Mouse (Mus musculus) lung, embryonic 16.5 days (tissue): ENCODE results near the gene Lgals3. TPM values are rescaled to one million over a fixed set of nuclear protein-coding genes. Genes with fewer than 3 reads are reported as not detected.
A peak's percentile ranks its signal among the peaks of the same experiment; 100 is the strongest.

Experiments used
- ATAC-seq: fragments of 200-750 bp; cut with Nextera tagmentation; 2 replicates; pipeline ENCODE4 v1.8.0; 2017; ENCODE audit warnings: low read depth, mild to moderate bottlenecking, moderate library complexity
- H3K27ac ChIP-seq: fragments of 300-500 bp; sonication (generic); 2 replicates; pipeline ENCODE4 v1.5.1; 2014; ENCODE audit warnings: mild to moderate bottlenecking, control low read depth, low read length
- H3K27me3 ChIP-seq: fragments of 300-500 bp; sonication (generic); 2 replicates; pipeline ENCODE4 v1.6.1; 2014; ENCODE audit warnings: low read depth, low read length, mixed read lengths; ENCODE audit not compliant: control insufficient read depth, insufficient read depth
- H3K36me3 ChIP-seq: fragments of 300-500 bp; sonication (generic); 2 replicates; pipeline ENCODE4 v1.6.1; 2014; ENCODE audit warnings: low read length; ENCODE audit not compliant: control insufficient read depth, insufficient read depth
- H3K4me1 ChIP-seq: fragments of 300-500 bp; sonication (generic); replicated peaks from 2 replicates; pipeline ENCODE4 v1.6.1; 2014; ENCODE audit warnings: low read length, mixed read lengths; ENCODE audit not compliant: control insufficient read depth, insufficient read depth
- H3K4me2 ChIP-seq: fragments of 300-500 bp; sonication (generic); 2 replicates; pipeline ENCODE4 v1.6.1; 2014; ENCODE audit warnings: low read depth, low read length, control low read depth
- H3K4me3 ChIP-seq: fragments of 300-500 bp; sonication (generic); 2 replicates; pipeline ENCODE4 v1.5.1; 2014; ENCODE audit warnings: mild to moderate bottlenecking, low read length, control low read depth
- H3K9ac ChIP-seq: fragments of 300-500 bp; sonication (generic); 2 replicates; pipeline ENCODE4 v1.6.1; 2014; ENCODE audit warnings: low read length, control low read depth
- H3K9me3 ChIP-seq: fragments of 300-500 bp; sonication (generic); 2 replicates; pipeline ENCODE4 v1.6.1; 2016; ENCODE audit warnings: low read length; ENCODE audit not compliant: control insufficient read depth
- WGBS: fragments of 180-500 bp; shearing (Covaris S2); extraction: QIAGEN DNeasy Blood & Tissue Kit; methylation state at CpG from one replicate; pipeline ENCODE4 v1.1.7; 2014; 5-methylcytosine and 5-hydroxymethylcytosine counted together
- polyA plus RNA-seq: library from polyadenylated mRNA; unstranded; fragments of >200 nt; fragmentation: Nextera tagmentation; extraction: Ambion mirVana; gene quantifications from 2 replicates; pipeline ENCODE4 v1.2.1, GENCODE M21; 2015

Lgals3 gene
- polyA plus RNA-seq, 1 experiment from 2014 or later: 67.9 TPM

- no peaks in the 10 kb centered on the region for H3K9me3 ChIP-seq
- no peak overlapping the region for H3K27ac ChIP-seq
- ATAC-seq: no peak
- WGBS: 74% methylated on average over 7 of the region's 7 CpGs
- H3K4me2 ChIP-seq: no peak overlapping the region
- H3K36me3 ChIP-seq: peaks cover 7% of the 10 kb centered on the region
- no peak overlapping the region for H3K9ac ChIP-seq
- H3K27me3 ChIP-seq: no peaks in the 10 kb centered on the region
- no peak overlapping the region for H3K4me3 ChIP-seq
- H3K4me1 ChIP-seq: no peaks in the 10 kb centered on the region
Observed at GRCm38 (mm10) chr14:47383911-47384310, 16.4 kb downstream of the Lgals3 start.

DNA sequence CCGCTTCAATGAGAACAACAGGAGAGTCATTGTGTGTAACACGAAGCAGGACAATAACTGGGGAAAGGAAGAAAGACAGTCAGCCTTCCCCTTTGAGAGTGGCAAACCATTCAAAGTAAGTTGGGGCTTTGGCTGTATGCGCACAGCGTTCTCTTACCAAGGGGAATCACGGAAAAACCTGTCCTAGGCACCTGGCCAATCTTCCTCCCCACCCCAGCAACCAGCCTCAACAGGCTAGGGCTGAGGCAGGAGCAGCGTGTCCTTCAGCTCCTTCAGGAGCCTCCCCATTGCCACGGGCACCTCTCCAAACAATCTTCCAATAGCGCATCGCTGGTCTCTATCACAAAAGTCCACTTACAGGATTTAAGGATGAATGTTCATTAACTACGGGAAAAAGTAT is 17.1 kb downstream of the Lgals3 start:
- Histone ChIP-seq H3K4me3 (no peak overlapping the region), H3K36me3 (peaks cover 12% of the 10 kb centered on the region), H3K4me2 (no peak overlapping the region), H3K9ac (no peak overlapping the region), H3K27ac (no peak overlapping the region), H3K4me1 (no peaks in the 10 kb centered on the region), H3K9me3 (no peaks in the 10 kb centered on the region), H3K27me3 (no peaks in the 10 kb centered on the region)
- WGBS: 86% methylated on average over 10 of the region's 10 CpGs
- no peak for ATAC-seq

DNA sequence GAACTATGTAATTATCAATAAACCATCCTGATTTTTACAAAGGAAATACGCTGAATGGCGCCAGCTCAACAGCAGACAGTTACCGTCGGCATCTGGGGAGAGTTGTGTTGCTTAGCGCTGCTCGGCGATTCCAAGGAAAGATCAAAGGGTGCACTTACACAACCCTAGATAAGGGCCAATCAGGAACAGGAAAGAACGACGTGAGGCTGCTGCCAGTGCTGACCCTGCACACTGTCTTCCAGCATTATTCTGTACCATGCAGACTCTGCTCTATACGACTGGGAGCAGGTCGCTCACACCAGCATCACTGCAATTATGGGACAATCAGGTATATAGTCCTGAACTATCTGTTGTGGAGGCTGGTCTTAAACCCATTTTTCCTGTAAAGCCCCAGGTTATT is 18.6 kb downstream of the Lgals3 start:
- whole genome bisulfite sequencing: 53% methylated on average over 11 of the region's 11 CpGs
- ATAC-seq: no peak

DNA sequence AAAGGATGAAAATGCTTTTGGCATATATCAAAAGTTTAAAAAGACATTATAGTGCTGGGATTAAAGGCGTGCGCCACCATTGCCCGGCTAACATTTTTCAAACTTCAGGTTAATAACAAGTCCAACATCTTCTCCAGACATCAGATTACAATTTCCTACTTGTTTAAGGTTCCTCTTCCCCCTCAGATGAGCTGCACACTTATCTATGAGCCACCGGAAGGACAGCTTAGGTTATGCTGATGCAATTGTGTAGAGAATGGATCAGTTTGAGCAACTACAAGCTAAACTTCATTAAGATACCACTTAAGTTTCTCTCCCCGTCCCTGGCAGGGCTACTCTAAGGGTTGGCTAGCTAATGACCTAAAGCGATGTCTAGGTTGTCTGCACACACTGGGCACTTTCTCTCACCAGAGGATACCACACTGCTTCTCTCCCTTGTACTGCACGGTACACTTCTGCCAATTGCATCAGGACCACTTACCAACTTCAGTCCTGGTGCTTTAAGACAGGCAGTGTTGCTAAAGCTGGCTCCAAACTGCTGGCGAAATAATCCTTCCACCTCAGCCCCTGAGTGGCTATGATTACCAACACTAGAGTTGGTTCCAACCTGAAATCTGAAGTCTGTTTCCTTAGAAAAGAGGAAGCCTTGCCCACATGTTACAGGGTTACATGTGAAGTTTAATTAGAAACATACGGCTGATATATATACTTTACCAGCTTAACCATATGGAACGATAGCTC is 26.0 kb downstream of the Lgals3 start:
- Histone ChIP-seq H3K27me3 (no peaks in the 10 kb centered on the region), H3K36me3 (peaks cover 65% of the 10 kb centered on the region), H3K9me3 (no peaks in the 10 kb centered on the region), H3K9ac (no peak overlapping the region), H3K4me2 (no peak overlapping the region), H3K27ac (no peak overlapping the region), H3K4me1 (no peaks in the 10 kb centered on the region), H3K4me3 (no peak overlapping the region)
- no peak for ATAC-seq
- WGBS: 92% methylated on average over 10 of the region's 10 CpGs

More for the DNA sequence above, 18.6 kb downstream of the Lgals3 start:
- Histone ChIP-seq H3K4me2 (no peak overlapping the region), H3K36me3 (peaks cover 18% of the 10 kb centered on the region), H3K9ac (no peak overlapping the region), H3K9me3 (no peaks in the 10 kb centered on the region), H3K4me3 (no peak overlapping the region), H3K27me3 (no peaks in the 10 kb centered on the region), H3K4me1 (no peaks in the 10 kb centered on the region), H3K27ac (no peak overlapping the region)

DNA sequence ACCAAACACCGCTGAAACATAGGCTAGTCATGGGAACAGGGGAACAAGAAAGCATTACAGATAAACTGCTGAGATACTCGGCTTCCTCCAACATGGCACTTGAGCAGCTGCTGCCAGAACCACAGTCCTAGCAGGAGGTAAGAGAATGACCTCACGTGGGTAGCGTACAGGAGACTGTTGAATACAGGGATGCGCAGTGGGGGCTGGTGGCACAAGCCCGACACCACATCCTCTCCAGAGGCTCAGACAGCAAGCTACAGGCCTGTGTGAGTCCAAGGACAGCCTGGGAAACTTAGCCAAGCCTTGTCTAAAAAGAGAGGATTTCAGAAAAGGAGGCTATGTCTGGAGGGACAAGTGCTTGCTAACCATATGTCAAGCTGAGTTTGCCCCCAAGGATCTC is 27.5 kb downstream of the Lgals3 start:
- H3K9me3 ChIP-seq: no peaks in the 10 kb centered on the region
- no peak for ATAC-seq
- peaks cover 64% of the 10 kb centered on the region for H3K36me3 ChIP-seq
- H3K4me1 ChIP-seq: no peaks in the 10 kb centered on the region
- H3K27me3 ChIP-seq: no peaks in the 10 kb centered on the region
- no peak overlapping the region for H3K4me2 ChIP-seq
- no peak overlapping the region for H3K4me3 ChIP-seq
- H3K9ac ChIP-seq: no peak overlapping the region
- WGBS: 97% methylated on average over 6 of the region's 6 CpGs
- H3K27ac ChIP-seq: no peak overlapping the region

DNA sequence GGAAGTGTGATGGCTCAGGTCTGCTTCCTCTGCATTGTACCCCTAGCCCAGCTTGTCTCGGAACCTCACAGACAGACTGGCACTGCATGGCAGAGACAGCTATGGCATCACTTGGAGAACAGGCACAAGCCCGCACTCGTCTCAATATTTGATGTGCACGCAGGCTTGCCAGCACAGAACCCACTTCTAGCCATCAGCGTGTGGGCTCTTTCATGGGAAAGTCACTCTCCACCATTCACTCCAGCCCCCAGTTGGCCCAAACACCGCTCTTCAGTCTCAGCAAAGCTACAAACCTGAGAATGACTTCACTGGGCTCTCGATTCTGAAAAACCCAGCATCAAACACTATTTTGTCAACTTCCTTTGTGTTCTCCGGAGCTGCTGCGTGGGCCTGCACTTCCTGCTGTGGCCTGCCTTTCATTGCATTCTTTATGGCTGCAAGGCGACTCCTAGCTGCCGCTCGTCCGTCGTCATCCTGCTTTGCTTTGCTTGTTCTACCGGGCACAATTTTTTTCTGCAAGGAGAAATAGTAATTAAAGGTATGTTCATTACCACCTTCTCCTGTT is 28.0 kb downstream of the Lgals3 start:
- 88% methylated on average over 15 of the region's 15 CpGs for WGBS
- H3K36me3 ChIP-seq: peaks cover 65% of the 10 kb centered on the region

GRCm38 (mm10) chr14:47396165-47396652 is 28.7 kb downstream of the Lgals3 start:
- H3K9ac ChIP-seq: no peak overlapping the region
- peaks cover 65% of the 10 kb centered on the region for H3K36me3 ChIP-seq
- no peaks in the 10 kb centered on the region for H3K9me3 ChIP-seq
- H3K4me1 ChIP-seq: no peaks in the 10 kb centered on the region
- H3K4me2 ChIP-seq: no peak overlapping the region
- no peak overlapping the region for H3K27ac ChIP-seq
- WGBS: 60% methylated on average over 5 of the region's 5 CpGs
- H3K27me3 ChIP-seq: no peaks in the 10 kb centered on the region
- no peak overlapping the region for H3K4me3 ChIP-seq
- ATAC-seq: peak; percentile 26; the same call in 1 of the 2 replicates

More for the DNA sequence above, 28.0 kb downstream of the Lgals3 start:
- no peak overlapping the region for H3K4me3 ChIP-seq
- no peak overlapping the region for H3K4me2 ChIP-seq
- no peaks in the 10 kb centered on the region for H3K27me3 ChIP-seq
- no peaks in the 10 kb centered on the region for H3K9me3 ChIP-seq
- no peak overlapping the region for H3K9ac ChIP-seq
- no peak for ATAC-seq
- no peak overlapping the region for H3K27ac ChIP-seq
- H3K4me1 ChIP-seq: no peaks in the 10 kb centered on the region

DNA sequence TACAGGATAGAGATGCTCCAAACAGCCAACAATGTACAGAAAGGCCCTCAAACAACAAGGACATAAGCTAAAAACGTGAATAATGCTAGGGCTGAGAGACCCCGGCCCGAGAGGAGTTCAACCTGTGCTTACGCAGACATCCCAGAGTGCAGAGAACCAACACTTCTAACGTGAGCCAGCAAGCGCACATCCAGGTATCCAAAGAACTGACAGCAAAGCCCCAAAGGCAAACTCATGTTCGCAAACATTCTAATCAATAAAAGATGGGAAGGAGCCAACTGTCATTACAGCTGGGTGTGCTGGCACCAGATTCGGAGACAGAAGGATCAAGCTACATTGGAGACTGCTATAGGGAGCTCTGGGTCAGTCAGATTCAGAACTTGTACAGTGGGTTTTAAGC is 35.2 kb downstream of the Lgals3 start:
- Histone ChIP-seq H3K9ac (no peak overlapping the region), H3K9me3 (no peaks in the 10 kb centered on the region), H3K4me3 (no peak overlapping the region), H3K36me3 (peaks cover 55% of the 10 kb centered on the region), H3K4me2 (no peak overlapping the region), H3K27ac (no peak overlapping the region), H3K4me1 (no peaks in the 10 kb centered on the region), H3K27me3 (no peaks in the 10 kb centered on the region)
- no peak for ATAC-seq
- 90% methylated on average over 8 of the region's 8 CpGs for WGBS

- no peaks in the 10 kb centered on the region for H3K27me3 ChIP-seq
- peaks cover 63% of the 10 kb centered on the region for H3K36me3 ChIP-seq
- no peak overlapping the region for H3K4me3 ChIP-seq
- no peak overlapping the region for H3K9ac ChIP-seq
- no peaks in the 10 kb centered on the region for H3K9me3 ChIP-seq
- H3K27ac ChIP-seq: no peak overlapping the region
- H3K4me2 ChIP-seq: no peak overlapping the region
- no peaks in the 10 kb centered on the region for H3K4me1 ChIP-seq
- WGBS: 79% methylated on average over 9 of the region's 9 CpGs
- ATAC-seq: no peak
Observed at GRCm38 (mm10) chr14:47406000-47406399, 38.4 kb downstream of the Lgals3 start.
